Mouse (Mus musculus) ovary, adult 2 months (tissue): ENCODE data around the gene Yeats2. TPM values are rescaled to one million over a fixed set of nuclear protein-coding genes. Genes with fewer than 3 reads are reported as not detected.

Experiments
- polyA plus RNA-seq: library from polyadenylated mRNA; depleted of rRNA; stranded (reverse); fragments of >200 nt; gene quantifications from 2 replicates; pipeline ENCODE4 v1.2.3, GENCODE M21; 2012; rRNA removed

Yeats2 gene
- polyA plus RNA-seq = 49.3 and 49.7 TPM in 2 replicates

GRCm38 (mm10) chr16:20140772-20141531 lies at the start of gene Yeats2:
Gene Yeats2 (plus strand): TSS chr16:20141063.

GRCm38 (mm10) chr16:20097069-20097710 lies 43.7 kb upstream of the Yeats2 start, which contains the start of gene Klhl24:
Gene Klhl24 (plus strand): TSS chr16:20097542.

GRCm38 (mm10) chr16:20240468-20241414 lies 99.9 kb downstream of the Yeats2 start, which contains the start of gene Map6d1:
Gene Map6d1 (minus strand): TSS chr16:20241358.

Other genes with a start within 250 kb of the Yeats2 start
- 2.8 and 3.4 TPM in 2 replicates for gene Klhl6, start 158.0 kb upstream of the Yeats2 start, polyA plus RNA-seq
- 8.6 and 10.0 TPM in 2 replicates for gene Klhl24, start 43.5 kb upstream of the Yeats2 start, polyA plus RNA-seq
- gene Map6d1, start 100.3 kb downstream of the Yeats2 start, polyA plus RNA-seq = 4.1 and 4.4 TPM in 2 replicates
- 38.7 and 46.6 TPM in 2 replicates for gene Parl, start 161.3 kb downstream of the Yeats2 start, polyA plus RNA-seq
- gene Cyp2ab1, start 184.3 kb downstream of the Yeats2 start, polyA plus RNA-seq = 0.14 and 0.37 TPM in 2 replicates